Mouse (Mus musculus) c-Kit-positive CD71-positive TER-119-positive erythroid progenitor cells, embryonic 14.5 days (primary cell): ENCODE data around the gene Jph3.
A peak's percentile ranks its signal among the peaks of the same experiment; 100 is the strongest.

ENCODE experiments used
- DNase-seq: peaks from one replicate; pipeline ENCODE4 v3.0.0-alpha.2; 2013; ENCODE audit warnings: low spot score

The Jph3 gene

GRCm38 (mm10) chr8:121832503-121832902 is 103.1 kb downstream of the Jph3 start:
- peak; percentile 74 for DNase-seq

GRCm38 (mm10) chr8:121841242-121841641 is 111.8 kb downstream of the Jph3 start:
- DNase-seq, result peak; percentile 48

- no peak for DNase-seq
Observed at GRCm38 (mm10) chr8:121842064-121842955, 112.9 kb downstream of the Jph3 start.

GRCm38 (mm10) chr8:121843184-121843733 is 113.8 kb downstream of the Jph3 start:
- DNase-seq, result no peak
